Mouse (Mus musculus) urinary bladder, postnatal 25 days (tissue): ENCODE measurements around the gene Hnrnpa0.
"Not testable (repeated sequence)": the region's sequence is repeated elsewhere in the genome, so short reads cannot be mapped to it uniquely, and the experiment has no call there.

ENCODE experiments used
- DNase-seq: peaks from one replicate; pipeline ENCODE4 v3.0.0; 2022; ENCODE audit warnings: low spot score

The Hnrnpa0 gene

GRCm38 (mm10) chr13:58128396-58128767 is at the start of gene Hnrnpa0:
Gene Hnrnpa0, minus strand, starts transcription at chr13:58128556.
- peak; percentile 96 for DNase-seq

- peak; percentile 100 for DNase-seq
Measured at GRCm38 (mm10) chr13:58177511-58178208, 49.3 kb upstream of the Hnrnpa0 start.

DNA sequence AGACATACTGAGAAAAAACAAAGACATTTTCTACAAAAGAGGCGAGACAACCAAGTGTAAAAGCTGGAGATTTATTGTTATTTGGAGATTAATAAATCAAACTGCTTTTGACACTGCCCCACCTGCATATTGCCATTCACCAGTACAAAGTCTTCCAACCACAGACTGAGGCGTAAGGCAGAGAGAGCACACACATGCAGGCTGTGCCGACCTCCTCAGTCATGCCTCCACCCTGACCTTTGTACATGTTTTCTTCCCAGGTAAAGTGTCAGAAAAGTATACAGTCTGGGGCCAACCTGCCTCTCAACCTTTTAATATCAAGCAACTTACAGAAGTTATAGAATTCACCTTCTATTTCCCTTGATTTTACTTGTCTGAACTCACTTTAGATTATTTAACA is 47.7 kb upstream of the Hnrnpa0 start:
- no peak for DNase-seq

GRCm38 (mm10) chr13:58168119-58168518 is 39.8 kb upstream of the Hnrnpa0 start:
- no peak for DNase-seq

DNA sequence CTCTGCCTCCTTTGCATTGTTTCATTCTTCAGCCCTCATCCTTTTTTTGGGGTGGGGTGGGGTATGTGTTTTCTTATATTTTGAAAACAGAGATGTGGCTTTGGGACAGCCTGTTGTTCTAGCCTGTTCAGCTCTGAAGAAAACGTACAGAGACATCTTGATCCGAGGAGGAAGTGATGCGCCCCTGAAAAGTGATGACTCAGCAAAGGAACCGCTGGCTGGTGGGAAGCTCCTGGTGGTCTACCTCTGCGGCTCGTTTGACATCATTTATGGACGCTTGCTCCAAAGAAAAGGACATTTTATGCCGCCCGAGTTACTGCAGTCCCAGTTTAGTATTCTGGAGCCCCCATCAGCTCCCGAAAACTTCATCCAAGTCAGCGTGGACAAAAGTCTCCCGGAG is 35.0 kb upstream of the Hnrnpa0 start:
- DNase-seq, result no peak

GRCm38 (mm10) chr13:58160761-58161160 is 32.4 kb upstream of the Hnrnpa0 start:
- no peak for DNase-seq

DNA sequence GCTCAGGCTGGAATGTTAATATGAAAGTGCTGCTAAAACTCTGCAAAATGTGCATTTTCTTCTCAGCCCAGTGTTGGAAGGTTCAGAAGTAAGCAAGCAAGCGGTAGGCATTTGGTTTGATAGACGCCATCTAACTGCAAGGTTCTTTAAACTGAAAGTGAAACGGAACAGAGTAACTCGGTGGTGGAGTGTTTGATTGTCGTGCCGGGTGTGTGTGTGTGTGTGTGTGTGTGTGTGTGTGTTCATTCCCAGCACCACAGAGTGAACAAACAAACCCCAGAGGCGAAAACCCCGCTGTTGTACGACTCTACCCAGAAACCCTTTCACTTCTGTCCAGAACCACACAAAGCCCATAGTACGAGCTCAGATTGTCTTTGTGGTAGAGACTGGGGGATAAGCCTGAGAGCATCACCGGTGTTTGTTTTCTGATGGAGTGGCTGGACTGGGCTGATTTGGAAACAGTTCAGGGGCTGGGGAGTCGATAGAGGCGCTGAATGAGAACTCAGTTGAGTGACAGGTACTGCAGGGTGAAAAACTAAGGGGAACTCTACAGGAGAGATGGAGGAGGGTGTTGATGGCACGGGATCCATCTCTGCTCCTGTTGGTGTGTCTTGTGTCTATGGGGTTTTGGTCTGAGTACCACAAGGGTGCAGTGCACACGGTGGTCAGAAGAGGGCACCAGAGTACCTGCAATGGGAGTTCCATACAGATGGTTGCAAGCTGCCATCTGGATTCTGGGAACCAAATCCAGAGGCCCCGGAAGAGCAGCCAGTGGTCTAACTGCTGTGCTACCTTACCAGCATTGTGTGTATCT is 29.9 kb upstream of the Hnrnpa0 start:
- DNase-seq, result peak; percentile 82

DNA sequence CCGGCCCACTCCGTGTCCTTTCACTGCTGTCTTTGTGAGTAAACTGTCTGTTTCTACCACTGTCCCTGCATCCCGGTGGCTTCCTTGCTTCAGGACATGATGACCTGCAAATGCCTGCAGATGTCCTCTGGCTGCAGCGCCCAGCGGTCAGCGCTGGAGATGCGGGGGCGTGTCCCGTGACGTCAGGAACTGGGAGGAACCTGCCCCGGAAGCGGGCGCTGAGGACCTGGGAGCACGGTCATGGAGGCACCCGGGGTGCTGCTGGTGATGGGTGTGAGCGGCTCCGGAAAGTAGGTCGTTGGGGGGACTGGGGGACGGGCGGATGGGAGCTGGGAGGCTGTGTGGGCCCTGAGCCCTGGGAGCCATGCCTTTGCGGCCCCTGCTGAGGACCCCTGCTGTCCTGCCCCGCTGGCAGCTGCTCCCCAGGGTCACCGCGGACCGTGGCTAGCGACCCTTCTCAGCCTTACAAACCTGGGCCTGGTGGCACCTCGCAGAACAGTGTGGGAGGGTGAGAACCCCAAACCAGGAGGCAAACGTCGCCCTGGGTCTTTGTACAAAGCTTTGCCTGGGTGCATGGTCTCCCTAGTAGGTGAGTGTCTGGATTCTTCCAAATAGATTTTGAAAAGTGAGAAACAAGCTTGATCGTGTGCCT is 29.2 kb upstream of the Hnrnpa0 start, which contains the start of gene Idnk:
TSS of gene Idnk (plus strand) at position 203 of the 652 bp plus-strand sequence.
- peak; percentile 88 for DNase-seq

GRCm38 (mm10) chr13:58157036-58157435 is 28.7 kb upstream of the Hnrnpa0 start:
- DNase-seq, result no peak

DNA sequence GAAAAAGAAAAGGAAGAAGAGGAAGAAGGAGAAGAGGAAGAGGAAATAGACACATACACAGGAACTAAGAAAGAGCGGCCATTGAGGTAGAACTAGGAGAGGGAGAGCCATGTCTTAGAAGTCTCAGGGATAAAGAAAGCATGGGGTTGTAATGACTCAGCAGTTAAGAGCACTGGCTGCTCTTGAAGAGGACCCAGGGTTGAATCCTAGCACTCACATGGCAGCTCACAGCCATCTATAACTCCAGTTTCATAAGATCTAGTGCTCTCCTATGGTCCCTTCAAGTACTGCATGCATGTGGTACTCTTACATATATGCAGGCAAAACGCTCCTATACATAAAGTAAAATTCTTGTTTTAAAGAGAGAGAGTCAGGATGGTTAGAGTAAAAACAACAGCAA is 27.7 kb upstream of the Hnrnpa0 start:
- no peak for DNase-seq

DNA sequence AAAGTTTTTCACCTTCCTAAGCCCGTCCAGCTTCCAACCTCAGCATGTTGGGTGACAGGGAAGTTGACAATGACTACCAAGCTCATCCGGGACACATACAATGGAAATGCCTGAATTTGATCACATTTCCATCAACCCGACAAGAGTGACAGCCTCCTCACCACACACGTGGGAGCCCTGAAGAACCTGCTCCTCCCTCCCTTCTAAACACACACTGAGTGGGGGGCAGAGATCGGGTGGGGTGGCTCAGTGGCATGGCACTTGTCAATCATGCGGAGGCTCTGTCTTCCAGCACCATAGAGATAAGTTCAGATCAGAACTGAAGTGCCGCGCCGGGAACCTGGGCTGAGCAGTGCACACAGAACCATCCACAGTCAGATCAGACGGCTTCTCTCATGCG is 22.1 kb upstream of the Hnrnpa0 start:
- DNase-seq, result no peak

GRCm38 (mm10) chr13:58149629-58150028 is 21.3 kb upstream of the Hnrnpa0 start:
- DNase-seq, result no peak

- no peak for DNase-seq
Measured at GRCm38 (mm10) chr13:58149033-58149558, 20.7 kb upstream of the Hnrnpa0 start.

DNA sequence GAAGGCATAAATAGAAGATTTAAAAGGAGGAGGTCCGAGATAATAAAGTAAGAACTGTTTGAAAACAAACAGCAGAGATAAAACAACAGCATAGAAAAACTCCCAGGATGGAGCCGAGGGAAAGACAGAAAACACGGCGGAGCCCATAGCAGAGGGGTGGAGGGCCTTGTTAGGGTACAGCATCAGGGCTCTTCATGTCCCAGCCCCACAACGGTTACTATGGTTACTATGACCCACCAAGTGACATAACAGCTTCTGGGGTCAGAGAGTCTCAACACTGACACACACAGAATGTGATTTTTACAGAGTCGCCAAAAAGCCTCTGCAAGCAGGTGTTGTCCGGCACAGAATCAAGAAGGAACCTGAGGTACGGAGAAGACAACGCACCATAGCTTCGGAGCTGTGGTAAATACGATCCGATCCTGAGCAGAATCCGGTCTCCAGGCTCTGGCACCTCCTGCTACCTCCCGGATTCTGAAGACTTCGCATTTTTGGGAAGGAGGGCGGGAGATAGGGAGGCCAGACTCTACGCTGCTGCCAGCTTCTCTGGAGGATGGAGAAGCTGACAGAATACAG is 20.0 kb upstream of the Hnrnpa0 start:
- DNase-seq, result peak; percentile 27

- no peak for DNase-seq
Measured at GRCm38 (mm10) chr13:58147760-58148159, 19.4 kb upstream of the Hnrnpa0 start.

- DNase-seq, result not testable (repeated sequence)
Measured at GRCm38 (mm10) chr13:58146603-58147002, 18.2 kb upstream of the Hnrnpa0 start.

- DNase-seq, result no peak
Measured at GRCm38 (mm10) chr13:58131692-58132091, 3.3 kb upstream of the Hnrnpa0 start.

DNA sequence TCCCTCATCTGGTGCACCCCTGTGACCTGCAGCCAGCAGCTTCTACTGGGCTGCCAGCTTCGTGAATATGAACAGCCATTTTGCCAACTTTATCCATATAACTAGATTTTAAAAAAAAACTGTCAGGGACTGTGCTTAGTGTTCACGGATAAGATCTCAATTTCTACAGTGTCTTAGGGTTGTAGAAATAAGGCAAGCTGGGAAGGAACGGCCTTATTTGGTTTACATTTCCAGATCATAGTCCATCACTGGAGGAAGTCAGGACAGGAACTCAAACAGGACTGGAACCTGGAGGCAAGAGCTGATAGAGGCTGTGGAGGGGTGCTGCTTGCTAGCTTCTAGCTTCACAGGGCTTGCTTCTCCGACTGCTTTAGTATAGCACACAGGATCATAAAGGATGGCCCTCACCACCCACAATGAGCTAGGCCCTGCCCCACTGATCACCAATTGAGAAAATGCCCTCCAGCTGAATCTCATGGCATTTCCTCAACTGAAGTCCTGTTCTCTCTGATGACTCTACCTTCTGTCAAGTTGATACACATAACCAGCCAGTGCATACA is 1.4 kb upstream of the Hnrnpa0 start:
- DNase-seq, result no peak

DNA sequence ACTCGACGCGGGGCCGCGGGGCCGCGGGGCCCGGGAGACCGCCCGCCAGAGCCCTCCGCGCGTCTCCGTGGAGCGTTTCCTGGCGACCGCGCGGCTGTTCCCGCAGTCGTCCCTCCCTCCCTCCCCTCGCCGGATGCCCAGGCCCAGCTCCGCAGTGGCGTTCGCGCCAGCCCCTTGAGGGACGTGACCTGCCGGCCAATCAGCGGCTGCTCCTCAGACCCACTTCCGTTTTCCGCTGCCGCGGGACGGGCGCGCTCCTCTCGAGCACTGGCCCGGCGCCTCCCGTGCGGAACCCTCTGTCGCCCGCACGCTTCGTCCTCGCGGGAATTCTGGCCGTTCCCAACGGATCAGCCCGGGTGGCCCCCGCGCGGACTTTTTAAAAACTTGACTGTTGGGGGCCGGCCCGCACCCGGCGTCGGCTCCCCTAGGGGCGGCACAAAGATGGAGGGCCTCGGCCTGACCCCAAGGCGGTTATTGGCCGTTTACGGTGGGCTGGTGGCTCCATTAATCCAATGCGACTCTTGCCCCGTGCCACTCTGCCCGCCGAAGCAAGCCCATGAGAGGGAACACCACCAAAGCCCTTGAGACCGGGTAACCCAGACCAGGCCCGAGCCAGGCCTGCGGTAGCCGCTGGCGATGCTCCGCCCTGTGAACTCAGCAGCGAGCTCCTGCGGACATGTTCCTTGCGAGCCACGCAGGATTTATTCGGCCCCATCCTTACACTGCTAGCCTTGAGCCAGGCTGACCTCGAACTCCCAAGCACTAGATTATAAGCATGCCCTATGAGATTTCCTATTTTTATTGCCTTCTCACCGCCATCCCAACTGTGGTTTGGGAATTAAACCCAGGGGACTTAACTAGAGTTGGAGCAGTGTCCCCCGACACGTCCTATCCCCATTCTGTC is 664 bp upstream of the Hnrnpa0 start:
- DNase-seq, result peak; percentile 94

DNA sequence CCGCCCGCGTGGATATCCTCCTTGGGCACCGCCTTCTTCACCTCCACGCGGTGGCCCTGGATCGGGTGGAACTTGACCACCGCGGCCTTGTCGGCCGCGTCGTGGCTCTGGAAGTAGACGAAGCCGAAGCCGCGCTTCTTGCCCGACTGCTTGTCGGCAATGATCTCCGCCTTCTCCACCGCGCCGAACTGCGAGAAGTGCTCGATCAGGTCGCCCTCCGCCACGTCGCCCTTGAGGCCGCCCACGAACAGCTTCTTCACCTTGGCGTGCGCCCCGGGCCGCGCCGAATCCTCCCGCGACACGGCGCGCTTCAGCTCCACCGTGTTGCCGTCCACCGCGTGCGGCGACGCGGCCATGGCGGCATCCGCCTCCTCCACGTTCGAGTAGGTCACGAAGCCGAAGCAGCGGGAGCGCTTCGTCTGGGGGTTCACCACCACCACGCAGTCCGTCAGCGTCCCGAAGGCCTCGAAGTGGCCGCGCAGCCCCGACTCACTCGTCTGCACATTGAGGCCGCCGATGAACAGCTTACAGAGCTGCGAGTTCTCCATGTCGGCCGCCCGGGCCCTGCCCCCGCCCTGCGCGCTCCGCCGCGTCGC is 492 bp downstream of the Hnrnpa0 start:
- peak; percentile 62 for DNase-seq
